In the genomic region with DNA sequence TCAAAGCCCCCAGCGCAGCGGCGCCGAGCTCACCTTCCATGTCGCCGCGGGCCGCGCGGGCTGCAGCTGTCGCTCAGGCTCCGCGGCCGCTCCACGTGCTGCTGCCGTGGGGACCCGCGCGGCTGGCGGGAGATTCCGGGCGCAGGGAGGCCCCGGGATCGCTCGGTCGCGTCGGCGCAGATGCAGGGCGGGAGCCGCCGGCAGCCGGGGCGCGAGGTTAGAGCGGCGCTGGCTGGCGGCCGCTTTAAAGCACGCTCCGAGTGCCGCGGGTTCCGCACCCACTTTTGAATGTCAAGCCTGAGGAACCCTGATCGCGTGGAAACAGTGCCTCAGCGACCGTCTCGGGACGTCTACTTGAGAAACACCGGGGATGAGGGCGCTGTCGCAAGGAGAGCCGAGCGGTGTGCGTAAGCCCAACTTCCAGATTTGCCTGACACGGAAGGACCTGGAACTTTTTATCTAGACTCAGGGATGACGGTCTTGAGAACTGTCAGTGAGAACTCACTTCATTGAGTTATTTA, we compare ENCODE assay signal across 9 mouse cellular contexts. TPM values are rescaled to one million over a fixed set of nuclear protein-coding genes. Genes with fewer than 3 reads are reported as not detected.
DNase-seq lines count a peak whose midpoint lies in the region; ATAC-seq lines count a peak whose summit lies in the region.
"Had no signal": no experiment of that assay in that cellular context is flagged by ENCODE, and none has a peak within 500 bp of the region (broad histone marks: within the 10 kb centered on the region; RNA-seq: fewer than 3 reads in every experiment).

Gene Ikzf3 (minus strand): TSS at position 321 of the 521 bp plus-strand sequence.

- DNase-seq in layer of hippocampus, postnatal 36 days, result peak; percentile 15 to 20
- no peak for DNase-seq in layer of hippocampus, adult 8-10 months (ENCODE audit: low spot score in 2 of 2)
- DNase-seq in embryo, embryonic 10 days (ENCODE audit: low spot score), result peak; percentile 62
- DNase-seq in kidney, postnatal 14 days, result peak; percentile 29
- peak; percentile 21 for DNase-seq in right cerebral cortex, postnatal 14 days
- DNase-seq in urinary bladder, postnatal 25 days (ENCODE audit: low spot score), result peak; percentile 47

- peaks cover 3 to 8% of the 10 kb centered on the region in 2 experiments; a peak in 2 of 4 replicates for H3K4me1 ChIP-seq in heart, embryonic 14.5 days (ENCODE audit: control insufficient read depth in 2 of 2, insufficient read depth in 2 of 2, low read length in 2 of 2)

- no peak within 1 kb of the TSS for H3K27ac ChIP-seq in heart, embryonic 14.5 days (replicated peaks in 1 of 2; ENCODE audit: control insufficient read depth in 1 of 2, insufficient read depth in 1 of 2, low read depth in 2 of 2, low read length in 2 of 2)

- no peaks in the 10 kb centered on the region for H3K36me3 ChIP-seq in heart, embryonic 14.5 days (ENCODE audit: control insufficient read depth, insufficient read depth, low read length)

- peaks cover 75% of the 10 kb centered on the region for H3K27me3 ChIP-seq in heart, embryonic 14.5 days (ENCODE audit: control insufficient read depth, insufficient read depth, low read length)

- no peaks in the 10 kb centered on the region for H3K9me3 ChIP-seq in heart, embryonic 14.5 days (ENCODE audit: control insufficient read depth, low read length)

- no peak for ATAC-seq in heart, embryonic 14.5 days (ENCODE audit: insufficient number of reproducible peaks, insufficient read depth, low FRiP score, low read depth)
- ATAC-seq in megakaryocyte, adult 5-6 weeks (ENCODE audit: poor library complexity, severe bottlenecking), result peak; percentile 53

- peak within 1 kb of the TSS; percentile 86 for H3K4me2 ChIP-seq in heart, embryonic 14.5 days (ENCODE audit: low read length)

- H3K9ac ChIP-seq in heart, embryonic 14.5 days (ENCODE audit: low read length), result peak within 1 kb of the TSS; percentile 59

- H3K4me3 ChIP-seq in heart, embryonic 14.5 days (ENCODE audit: control insufficient read depth in 1 of 2, insufficient read depth in 1 of 2, low read depth in 1 of 2, low read length in 2 of 2), result peak within 1 kb of the TSS; percentile 48
- H3K4me3 ChIP-seq: myocyte had no signal

- 1% methylated on average over 58 of the region's 58 CpGs for WGBS in heart, embryonic 14.5 days

RNA-seq across cellular contexts. Expression of gene Ikzf3, which starts in this region (rescaled TPM):
- not detected for total RNA-seq in layer of hippocampus, postnatal 36 days (2021)
- not detected for total RNA-seq in layer of hippocampus, adult 8-10 months (2022)
- 0.19 TPM in 1 of 2 replicates, not detected in the other for polyA plus RNA-seq in heart, embryonic 14.5 days (2014; fragmentation: Nextera tagmentation; extraction: Ambion mirVana)
- total RNA-seq in megakaryocyte, adult 5-6 weeks (2015), result 6.0 and 9.9 TPM in 2 replicates
- total RNA-seq in megakaryocyte, adult 5-6 weeks (2017), result 6.6 and 11.0 TPM in 2 replicates
- polyA plus RNA-seq: myocyte had no signal

Comparison
In these comparisons a context has a peak if more than half of its experiments do, and no peak if none do; other contexts are left out.
1. RNA of gene Ikzf3 (total RNA-seq): 6.0 to 11.0 TPM in megakaryocyte, adult 5-6 weeks; not detected in layer of hippocampus, adult 8-10 months and not detected in layer of hippocampus, postnatal 36 days; every median in the first group is over 4 times any median in the second.
2. Peak in DNase-seq in layer of hippocampus, postnatal 36 days; RNA of the gene not detected or under 1 TPM.
3. DNase-seq: peak in embryo, embryonic 10 days (single experiment), kidney, postnatal 14 days (single experiment), right cerebral cortex, postnatal 14 days (single experiment) and urinary bladder, postnatal 25 days (single experiment); none in layer of hippocampus, adult 8-10 months (0 of 2).